8 mouse cellular contexts compared by ENCODE assay signal in genomic region chr16:4684457-4684791, GRCm38 (mm10). TPM values are rescaled to one million over a fixed set of nuclear protein-coding genes. Genes with fewer than 3 reads are reported as not detected.
DNase-seq lines count a peak whose midpoint lies in the region; ATAC-seq lines count a peak whose summit lies in the region.

No protein-coding gene starts in this region.

- H3K4me3 ChIP-seq in kidney, embryonic 15.5 days (replicated peaks) = peak overlapping the region; percentile 97
- H3K4me3 ChIP-seq in brown adipose tissue, adult 24 weeks (ENCODE audit: insufficient read depth, low read depth, low read length) = peak overlapping the region; percentile 69
- H3K4me3 ChIP-seq in hindbrain, embryonic 13.5 days = peak overlapping the region; percentile 94
- H3K4me3 ChIP-seq in midbrain, embryonic 13.5 days (replicated peaks) = peak overlapping the region; percentile 96

- ATAC-seq in kidney, embryonic 15.5 days (replicated peaks; ENCODE audit: low FRiP score) = no peak; the same call in 1 of the 2 replicates
- no peak for ATAC-seq in hindbrain, embryonic 13.5 days (ENCODE audit: low FRiP score)
- 0 out of 2 replicates have a peak, but pooled peaks have one; percentile 1 for ATAC-seq in midbrain, embryonic 13.5 days

- no peak for DNase-seq in kidney, postnatal 4 days
- DNase-seq in adrenal gland, postnatal 36 days = no peak
- no peak for DNase-seq in layer of hippocampus, postnatal 25 days (ENCODE audit: extremely low spot score in 1 of 2, low spot score in 1 of 2)
- no peak for DNase-seq in adrenal gland, adult 18-20 months (ENCODE audit: low spot score in 2 of 2)

- no peaks in the 10 kb centered on the region for H3K27me3 ChIP-seq in kidney, embryonic 15.5 days
- no peaks in the 10 kb centered on the region for H3K27me3 ChIP-seq in hindbrain, embryonic 13.5 days
- H3K27me3 ChIP-seq in midbrain, embryonic 13.5 days = no peaks in the 10 kb centered on the region

- peaks cover 24% of the 10 kb centered on the region for H3K36me3 ChIP-seq in kidney, embryonic 15.5 days
- peaks cover 21% of the 10 kb centered on the region for H3K36me3 ChIP-seq in hindbrain, embryonic 13.5 days
- peaks cover 21% of the 10 kb centered on the region for H3K36me3 ChIP-seq in midbrain, embryonic 13.5 days

- no peaks in the 10 kb centered on the region for H3K9me3 ChIP-seq in kidney, embryonic 15.5 days (replicated peaks)
- H3K9me3 ChIP-seq in hindbrain, embryonic 13.5 days = no peaks in the 10 kb centered on the region
- no peaks in the 10 kb centered on the region for H3K9me3 ChIP-seq in midbrain, embryonic 13.5 days

- peak overlapping the region; percentile 89 for H3K4me2 ChIP-seq in kidney, embryonic 15.5 days
- peak overlapping the region; percentile 93 for H3K4me2 ChIP-seq in hindbrain, embryonic 13.5 days
- peak overlapping the region; percentile 94 for H3K4me2 ChIP-seq in midbrain, embryonic 13.5 days (replicated peaks)

- H3K9ac ChIP-seq in kidney, embryonic 15.5 days = peak overlapping the region; percentile 96
- peak overlapping the region; percentile 95 for H3K9ac ChIP-seq in hindbrain, embryonic 13.5 days
- H3K9ac ChIP-seq in midbrain, embryonic 13.5 days (replicated peaks) = peak overlapping the region; percentile 95

- peak overlapping the region; percentile 94; the same call in 1 of the 2 replicates for H3K27ac ChIP-seq in kidney, embryonic 15.5 days
- H3K27ac ChIP-seq in brown adipose tissue, adult 24 weeks (replicated peaks; ENCODE audit: low read depth, low read length) = peak overlapping the region; percentile 68
- H3K27ac ChIP-seq in hindbrain, embryonic 13.5 days = peak overlapping the region; percentile 78
- peak overlapping the region; percentile 75; the same call in 1 of the 2 replicates for H3K27ac ChIP-seq in midbrain, embryonic 13.5 days

- under 1% methylated on average over 9 of the region's 9 CpGs for WGBS in kidney, embryonic 15.5 days
- WGBS in hindbrain, embryonic 13.5 days = 2% methylated on average over 9 of the region's 9 CpGs
- WGBS in midbrain, embryonic 13.5 days = 2% methylated on average over 9 of the region's 9 CpGs

- peaks cover 22% of the 10 kb centered on the region for H3K4me1 ChIP-seq in kidney, embryonic 15.5 days
- no peaks in the 10 kb centered on the region for H3K4me1 ChIP-seq in brown adipose tissue, adult 24 weeks (ENCODE audit: control insufficient read depth, insufficient read depth, insufficient read length, low read length)
- peaks cover 20% of the 10 kb centered on the region for H3K4me1 ChIP-seq in hindbrain, embryonic 13.5 days (replicated peaks)
- peaks cover 21% of the 10 kb centered on the region for H3K4me1 ChIP-seq in midbrain, embryonic 13.5 days (replicated peaks)

RNA-seq across cellular contexts. Expression of gene Coro7, which starts 4.8 kb away (rescaled TPM):
- polyA plus RNA-seq in kidney, embryonic 15.5 days (2015; fragmentation: Nextera tagmentation; extraction: Ambion mirVana) = 19.8 and 22.0 TPM in 2 replicates
- polyA plus RNA-seq in brown adipose tissue, adult 24 weeks (2012; ENCODE audit: insufficient read depth, insufficient read length, missing spikeins) = 10.6 and 28.7 TPM in 2 replicates
- polyA plus RNA-seq in hindbrain, embryonic 13.5 days (2015; fragmentation: Nextera tagmentation; extraction: Ambion mirVana) = 29.1 and 30.7 TPM in 2 replicates
- polyA plus RNA-seq in midbrain, embryonic 13.5 days (2015; fragmentation: Nextera tagmentation; extraction: Ambion mirVana) = 25.1 and 26.5 TPM in 2 replicates
- 10 to 100 TPM; 24.6 to 25.1 TPM for total RNA-seq in adrenal gland, postnatal 36 days (2021)
- 10 to 100 TPM; 78.6 to 96.5 TPM for total RNA-seq in layer of hippocampus, postnatal 25 days (2021)
- 10 to 100 TPM; 21.0 to 25.7 TPM for total RNA-seq in adrenal gland, adult 18-20 months (2021)

RNA-seq across cellular contexts. Expression of gene Nmral1, which starts 34.7 kb away (rescaled TPM):
- polyA plus RNA-seq in kidney, embryonic 15.5 days (2015; fragmentation: Nextera tagmentation; extraction: Ambion mirVana) = 98.2 and 99.8 TPM in 2 replicates
- 4.0 and 5.7 TPM in 2 replicates for polyA plus RNA-seq in brown adipose tissue, adult 24 weeks (2012; ENCODE audit: insufficient read depth, insufficient read length, missing spikeins)
- 65.1 and 71.7 TPM in 2 replicates for polyA plus RNA-seq in hindbrain, embryonic 13.5 days (2015; fragmentation: Nextera tagmentation; extraction: Ambion mirVana)
- 102 and 104 TPM in 2 replicates for polyA plus RNA-seq in midbrain, embryonic 13.5 days (2015; fragmentation: Nextera tagmentation; extraction: Ambion mirVana)
- total RNA-seq in adrenal gland, postnatal 36 days (2021) = 1 to 10 TPM; 3.9 to 4.0 TPM
- 10 to 100 TPM; 16.0 to 17.7 TPM for total RNA-seq in layer of hippocampus, postnatal 25 days (2021)
- 1 to 10 TPM; 3.1 to 4.7 TPM for total RNA-seq in adrenal gland, adult 18-20 months (2021)

RNA-seq across cellular contexts. Expression of gene Hmox2, which starts 41.7 kb away (rescaled TPM):
- 106 and 111 TPM in 2 replicates for polyA plus RNA-seq in kidney, embryonic 15.5 days (2015; fragmentation: Nextera tagmentation; extraction: Ambion mirVana)
- 74.8 and 95.3 TPM in 2 replicates for polyA plus RNA-seq in brown adipose tissue, adult 24 weeks (2012; ENCODE audit: insufficient read depth, insufficient read length, missing spikeins)
- 94.6 and 96.7 TPM in 2 replicates for polyA plus RNA-seq in hindbrain, embryonic 13.5 days (2015; fragmentation: Nextera tagmentation; extraction: Ambion mirVana)
- 81.8 and 87.6 TPM in 2 replicates for polyA plus RNA-seq in midbrain, embryonic 13.5 days (2015; fragmentation: Nextera tagmentation; extraction: Ambion mirVana)
- 100 to 1,000 TPM in 1 of 2 experiments, 10 to 100 TPM in 1; 57.3 to 106 TPM for total RNA-seq in adrenal gland, postnatal 36 days (2021)
- total RNA-seq in layer of hippocampus, postnatal 25 days (2021) = 10 to 100 TPM; 87.7 to 98.0 TPM
- total RNA-seq in adrenal gland, adult 18-20 months (2021) = 10 to 100 TPM; 73.5 to 83.8 TPM

RNA-seq across cellular contexts. Expression of gene Dnaja3, which starts 44.6 kb away (rescaled TPM):
- 77.7 and 81.4 TPM in 2 replicates for polyA plus RNA-seq in kidney, embryonic 15.5 days (2015; fragmentation: Nextera tagmentation; extraction: Ambion mirVana)
- polyA plus RNA-seq in brown adipose tissue, adult 24 weeks (2012; ENCODE audit: insufficient read depth, insufficient read length, missing spikeins) = 193 and 221 TPM in 2 replicates
- 52.7 and 54.8 TPM in 2 replicates for polyA plus RNA-seq in hindbrain, embryonic 13.5 days (2015; fragmentation: Nextera tagmentation; extraction: Ambion mirVana)
- polyA plus RNA-seq in midbrain, embryonic 13.5 days (2015; fragmentation: Nextera tagmentation; extraction: Ambion mirVana) = 50.5 and 54.3 TPM in 2 replicates
- total RNA-seq in adrenal gland, postnatal 36 days (2021) = 100 to 1,000 TPM; 118 to 143 TPM
- 10 to 100 TPM; 62.5 to 71.8 TPM for total RNA-seq in layer of hippocampus, postnatal 25 days (2021)
- total RNA-seq in adrenal gland, adult 18-20 months (2021) = 100 to 1,000 TPM; 132 to 145 TPM

RNA-seq across cellular contexts. Expression of gene Vasn, which starts 44.7 kb away (rescaled TPM):
- 22.7 and 23.5 TPM in 2 replicates for polyA plus RNA-seq in kidney, embryonic 15.5 days (2015; fragmentation: Nextera tagmentation; extraction: Ambion mirVana)
- 4.2 and 4.4 TPM in 2 replicates for polyA plus RNA-seq in brown adipose tissue, adult 24 weeks (2012; ENCODE audit: insufficient read depth, insufficient read length, missing spikeins)
- polyA plus RNA-seq in hindbrain, embryonic 13.5 days (2015; fragmentation: Nextera tagmentation; extraction: Ambion mirVana) = 6.3 and 7.3 TPM in 2 replicates
- polyA plus RNA-seq in midbrain, embryonic 13.5 days (2015; fragmentation: Nextera tagmentation; extraction: Ambion mirVana) = 3.2 and 4.6 TPM in 2 replicates
- total RNA-seq in adrenal gland, postnatal 36 days (2021) = 10 to 100 TPM in 1 of 2 experiments, 1 to 10 TPM in 1; 8.9 to 15.1 TPM
- 1 to 10 TPM; 6.0 TPM for total RNA-seq in layer of hippocampus, postnatal 25 days (2021)
- total RNA-seq in adrenal gland, adult 18-20 months (2021) = 10 to 100 TPM; 10.0 to 15.3 TPM
